Comparison of ENCODE assay signal across 8 mouse cellular contexts in the genomic region with DNA sequence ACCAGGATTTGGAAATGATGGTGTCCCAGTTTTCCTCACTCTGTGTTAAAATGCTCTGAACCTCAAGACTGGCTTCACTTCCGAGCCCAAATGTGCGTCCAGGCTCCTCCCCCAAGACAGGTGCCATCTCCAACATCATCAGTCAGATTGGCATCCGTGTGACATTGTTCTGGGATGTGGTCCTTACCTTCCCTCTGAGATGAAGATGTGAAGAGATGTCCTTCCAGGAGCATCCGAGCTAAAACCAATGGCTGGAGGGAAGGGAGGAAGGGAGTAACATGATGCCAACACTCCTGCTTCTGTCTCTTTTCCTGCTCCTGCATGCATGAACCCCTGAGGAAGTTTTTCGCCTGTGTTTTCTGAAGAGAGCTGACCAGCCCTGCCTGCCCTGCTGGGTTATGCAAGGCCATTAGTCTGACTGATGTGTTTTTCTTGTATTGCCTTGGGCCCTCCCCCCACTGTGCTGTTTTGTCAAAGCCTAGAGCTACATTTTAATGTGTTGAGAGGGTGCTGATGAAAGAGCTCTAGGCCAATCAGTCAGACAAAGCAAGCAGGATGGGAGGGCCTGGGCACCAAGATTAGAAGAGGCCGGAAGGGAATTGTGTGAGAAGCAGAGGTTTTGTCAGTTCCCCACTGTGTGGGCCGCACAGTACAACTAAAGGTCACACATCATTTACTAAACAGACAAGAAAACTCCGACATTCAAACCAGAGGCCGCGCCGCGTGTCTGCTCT.
DNase-seq lines count a peak whose midpoint lies in the region; ATAC-seq and TF ChIP-seq lines count a peak whose summit lies in the region.

No protein-coding gene starts in this region.

- H3K27ac ChIP-seq in cortical plate, adult 2 months (ENCODE audit: insufficient read depth, low read length), result 0 out of 2 replicates have a peak overlapping the region, but pooled peaks have one; percentile 24
- peak overlapping the region; percentile 76 for H3K27ac ChIP-seq in hindbrain, embryonic 13.5 days
- 0 out of 2 replicates have a peak overlapping the region, but pooled peaks have one; percentile 20 for H3K27ac ChIP-seq in lung, embryonic 15.5 days
- no peak overlapping the region for H3K27ac ChIP-seq in stomach, embryonic 14.5 days (ENCODE audit: low read length)

- TF ChIP-seq CTCF in cortical plate, adult 2 months (IDR thresholded peaks at IDR 0.05; ENCODE audit: extremely low read depth, insufficient read depth, low read length), result no peak

- H3K4me2 ChIP-seq in hindbrain, embryonic 13.5 days, result no peak overlapping the region
- H3K4me2 ChIP-seq in lung, embryonic 15.5 days, result no peak overlapping the region
- H3K4me2 ChIP-seq in stomach, embryonic 14.5 days (replicated peaks; ENCODE audit: low read depth, low read length), result no peak overlapping the region

- no peaks in the 10 kb centered on the region for H3K36me3 ChIP-seq in hindbrain, embryonic 13.5 days
- no peaks in the 10 kb centered on the region for H3K36me3 ChIP-seq in lung, embryonic 15.5 days
- no peaks in the 10 kb centered on the region for H3K36me3 ChIP-seq in stomach, embryonic 14.5 days (ENCODE audit: control insufficient read depth, insufficient read depth, low read length)

- no peaks in the 10 kb centered on the region for H3K9me3 ChIP-seq in hindbrain, embryonic 13.5 days
- no peaks in the 10 kb centered on the region for H3K9me3 ChIP-seq in lung, embryonic 15.5 days
- H3K9me3 ChIP-seq in stomach, embryonic 14.5 days (ENCODE audit: control insufficient read depth, low read depth, low read length), result no peaks in the 10 kb centered on the region

- WGBS in hindbrain, embryonic 13.5 days, result 10% methylated on average over 12 of the region's 12 CpGs
- 27% methylated on average over 12 of the region's 12 CpGs for WGBS in lung, embryonic 15.5 days
- 31% methylated on average over 12 of the region's 12 CpGs for WGBS in stomach, embryonic 14.5 days

- peak; percentile 78 for ATAC-seq in hindbrain, embryonic 13.5 days (ENCODE audit: low FRiP score)
- ATAC-seq in lung, embryonic 15.5 days (ENCODE audit: borderline replicate concordance, extremely low read depth, low FRiP score, low TSS enrichment), result peak; percentile 67; the same call in 1 of the 2 replicates
- peak; percentile 63; the same call in 1 of the 2 replicates for ATAC-seq in stomach, embryonic 14.5 days (ENCODE audit: insufficient number of reproducible peaks, insufficient read depth, low FRiP score, low read depth)

- peaks cover 2% of the 10 kb centered on the region for H3K4me1 ChIP-seq in cortical plate, adult 2 months (ENCODE audit: control insufficient read depth, insufficient read depth, low read length)
- H3K4me1 ChIP-seq in hindbrain, embryonic 13.5 days (replicated peaks), result peaks cover 34% of the 10 kb centered on the region
- peaks cover 8% of the 10 kb centered on the region; the same call in 1 of the 2 replicates for H3K4me1 ChIP-seq in lung, embryonic 15.5 days
- H3K4me1 ChIP-seq in stomach, embryonic 14.5 days (ENCODE audit: control insufficient read depth, insufficient read depth, low read length), result peaks cover 3% of the 10 kb centered on the region; the same call in 1 of the 2 replicates

- DNase-seq in Muller cell, postnatal 12 days (ENCODE audit: inconsistent ontology term), result peak; percentile 73
- no peak for DNase-seq in cerebellum, adult 11-12 months
- DNase-seq in gastrocnemius, adult 18-20 months (ENCODE audit: low spot score), result no peak
- DNase-seq in right cerebral cortex, postnatal 36 days (ENCODE audit: low spot score in 2 of 2), result no peak

- no peak overlapping the region for H3K4me3 ChIP-seq in cortical plate, adult 2 months (ENCODE audit: insufficient read depth, low read length)
- no peak overlapping the region for H3K4me3 ChIP-seq in hindbrain, embryonic 13.5 days
- no peak overlapping the region for H3K4me3 ChIP-seq in lung, embryonic 15.5 days
- H3K4me3 ChIP-seq in stomach, embryonic 14.5 days (ENCODE audit: low read depth, low read length), result no peak overlapping the region

- H3K27me3 ChIP-seq in hindbrain, embryonic 13.5 days, result no peaks in the 10 kb centered on the region
- H3K27me3 ChIP-seq in lung, embryonic 15.5 days, result no peaks in the 10 kb centered on the region
- H3K27me3 ChIP-seq in stomach, embryonic 14.5 days (ENCODE audit: control insufficient read depth, insufficient read depth, low read length), result no peaks in the 10 kb centered on the region

- no peak overlapping the region for H3K9ac ChIP-seq in hindbrain, embryonic 13.5 days
- no peak overlapping the region for H3K9ac ChIP-seq in lung, embryonic 15.5 days
- H3K9ac ChIP-seq in stomach, embryonic 14.5 days (replicated peaks; ENCODE audit: low read depth, low read length), result no peak overlapping the region

- TF ChIP-seq POLR2A in cortical plate, adult 2 months (IDR thresholded peaks at IDR 0.05; ENCODE audit: extremely low read depth, insufficient read depth, low read length), result no peak
